Mouse (Mus musculus): Measurements from ENCODE around the gene A630001G21Rik. TPM values are rescaled to one million over a fixed set of nuclear protein-coding genes. Genes with fewer than 3 reads are reported as not detected.

A630001G21Rik gene
- polyA plus RNA-seq, 1 experiment = 2.5 TPM

DNA sequence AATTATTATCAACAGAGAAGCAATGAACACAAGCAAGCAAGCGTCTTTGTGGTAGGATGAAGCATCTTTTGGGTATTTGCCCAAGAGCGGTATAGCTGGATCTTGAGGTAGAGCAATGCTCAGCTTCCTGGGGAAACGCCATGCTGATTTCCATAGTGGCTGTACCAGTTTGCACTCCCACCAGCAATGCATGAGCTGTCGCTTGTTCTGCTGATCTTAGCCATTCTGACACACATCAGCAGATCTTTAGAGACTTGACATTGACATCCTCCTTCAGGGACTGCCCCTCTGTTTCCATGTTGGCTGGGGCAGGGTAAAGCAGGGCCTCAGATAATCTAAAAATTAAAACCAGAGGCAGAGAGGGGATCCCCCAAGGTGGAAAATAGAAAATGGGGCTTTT is 16.8 kb downstream of the A630001G21Rik start:
- WGBS = 86% methylated on average over 4 of the region's 4 CpGs
- DNase-seq = no peak
- TF ChIP-seq POLR2A (IDR thresholded peaks at IDR 0.05; ENCODE audit: low read depth, low read length) = no peak

DNA sequence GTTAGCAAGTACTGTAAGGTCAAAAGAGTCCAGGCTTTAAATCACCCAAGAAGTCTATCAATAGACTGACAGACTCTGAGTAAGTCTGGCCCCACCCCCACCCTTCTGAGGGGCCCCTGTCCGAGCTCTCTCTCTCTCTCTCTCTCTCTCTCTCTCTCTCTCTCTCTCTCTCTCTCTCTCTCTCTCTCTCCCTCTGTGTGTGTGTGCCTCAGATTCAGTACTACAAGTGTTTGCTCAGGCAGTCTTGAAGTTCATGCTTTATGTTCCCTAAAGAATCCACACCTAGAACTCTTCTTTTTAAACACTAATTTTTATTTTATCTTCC is 19.5 kb downstream of the A630001G21Rik start:
- no peaks in the 10 kb centered on the region for H3K36me3 ChIP-seq (ENCODE audit: control insufficient read depth, insufficient read depth, low read length)
- H3K4me3 ChIP-seq (ENCODE audit: insufficient read depth, low read depth, low read length) = no peak overlapping the region
- H3K27ac ChIP-seq (ENCODE audit: insufficient read depth, low read depth, low read length) = no peak overlapping the region
- 33% methylated on average over 1 of the region's 1 CpGs for WGBS
- DNase-seq = no peak
- no peaks in the 10 kb centered on the region for H3K27me3 ChIP-seq (replicated peaks; ENCODE audit: control insufficient read depth, insufficient read depth, low read length)
- TF ChIP-seq CTCF (conservative IDR thresholded peaks at IDR 0.05; ENCODE audit: insufficient read depth, insufficient read length, low read depth, low read length) = no peak
- no peak for TF ChIP-seq POLR2A (IDR thresholded peaks at IDR 0.05; ENCODE audit: low read depth, low read length)
- no peaks in the 10 kb centered on the region for H3K4me1 ChIP-seq (ENCODE audit: control insufficient read depth, insufficient read depth, low read length)

More for the DNA sequence above, 16.8 kb downstream of the A630001G21Rik start:
- Histone ChIP-seq H3K27me3 (replicated peaks; ENCODE audit: control insufficient read depth, insufficient read depth, low read length) (no peaks in the 10 kb centered on the region), H3K27ac (ENCODE audit: insufficient read depth, low read depth, low read length) (no peak overlapping the region), H3K4me1 (ENCODE audit: control insufficient read depth, insufficient read depth, low read length) (no peaks in the 10 kb centered on the region), H3K36me3 (ENCODE audit: control insufficient read depth, insufficient read depth, low read length) (no peaks in the 10 kb centered on the region), H3K4me3 (ENCODE audit: insufficient read depth, low read depth, low read length) (no peak overlapping the region)

GRCm38 (mm10) chr1:85758231-85758968 is 20.0 kb downstream of the A630001G21Rik start:
- TF ChIP-seq POLR2A (IDR thresholded peaks at IDR 0.05; ENCODE audit: low read depth, low read length) (no peak), CTCF (conservative IDR thresholded peaks at IDR 0.05; ENCODE audit: insufficient read depth, insufficient read length, low read depth, low read length) (no peak)
- no peak for DNase-seq
- no peaks in the 10 kb centered on the region for H3K4me1 ChIP-seq (ENCODE audit: control insufficient read depth, insufficient read depth, low read length)
- no peak overlapping the region for H3K27ac ChIP-seq (ENCODE audit: insufficient read depth, low read depth, low read length)
- 27% methylated on average over 14 of the region's 14 CpGs for WGBS
- no peak overlapping the region for H3K4me3 ChIP-seq (ENCODE audit: insufficient read depth, low read depth, low read length)
- H3K36me3 ChIP-seq (ENCODE audit: control insufficient read depth, insufficient read depth, low read length) = no peaks in the 10 kb centered on the region
- no peaks in the 10 kb centered on the region for H3K27me3 ChIP-seq (replicated peaks; ENCODE audit: control insufficient read depth, insufficient read depth, low read length)

DNA sequence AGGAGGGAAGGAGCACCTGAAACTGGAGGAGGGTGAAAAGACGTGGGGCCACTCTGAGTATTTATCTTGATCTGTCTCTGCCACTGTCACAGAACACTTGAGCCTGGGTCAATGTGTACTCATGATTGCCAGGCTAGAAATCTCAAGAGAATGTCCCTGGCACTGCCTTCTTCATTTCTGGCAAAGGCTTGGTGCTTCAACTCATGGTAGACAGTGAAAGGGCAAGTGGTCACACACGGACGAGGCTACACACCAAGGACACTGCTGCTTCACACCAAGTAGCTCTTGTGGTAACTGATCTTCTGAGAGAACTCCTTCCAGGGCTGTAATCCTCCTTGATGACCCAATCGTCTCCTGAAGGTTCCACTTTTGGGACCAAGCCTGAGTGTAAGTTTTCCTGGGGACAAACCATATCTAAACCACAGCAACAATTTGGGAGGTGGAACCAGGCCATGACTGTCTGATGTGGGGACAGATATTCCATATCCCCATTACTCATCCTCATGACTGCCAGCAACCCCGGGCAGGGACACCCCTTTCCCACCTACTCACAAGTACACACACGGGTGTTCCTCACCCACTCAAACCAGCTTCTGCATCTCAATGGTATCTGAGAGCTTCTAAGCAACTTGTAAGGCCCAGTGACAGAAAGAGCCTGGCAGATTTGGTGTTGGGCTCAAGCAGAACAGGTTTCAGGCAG is 20.8 kb downstream of the A630001G21Rik start:
- TF ChIP-seq CTCF (conservative IDR thresholded peaks at IDR 0.05; ENCODE audit: insufficient read depth, insufficient read length, low read depth, low read length) (no peak), POLR2A (IDR thresholded peaks at IDR 0.05; ENCODE audit: low read depth, low read length) (no peak)
- no peaks in the 10 kb centered on the region for H3K4me1 ChIP-seq (ENCODE audit: control insufficient read depth, insufficient read depth, low read length)
- DNase-seq = no peak

GRCm38 (mm10) chr1:85751932-85752680 is 26.3 kb downstream of the A630001G21Rik start:
- DNase-seq = no peak
- Histone ChIP-seq H3K27me3 (replicated peaks; ENCODE audit: control insufficient read depth, insufficient read depth, low read length) (no peaks in the 10 kb centered on the region), H3K36me3 (ENCODE audit: control insufficient read depth, insufficient read depth, low read length) (no peaks in the 10 kb centered on the region), H3K4me3 (ENCODE audit: insufficient read depth, low read depth, low read length) (no peak overlapping the region), H3K27ac (ENCODE audit: insufficient read depth, low read depth, low read length) (no peak overlapping the region), H3K4me1 (ENCODE audit: control insufficient read depth, insufficient read depth, low read length) (no peaks in the 10 kb centered on the region)
- WGBS = 83% methylated on average over 11 of the region's 11 CpGs
- TF ChIP-seq POLR2A (IDR thresholded peaks at IDR 0.05; ENCODE audit: low read depth, low read length) (no peak), CTCF (conservative IDR thresholded peaks at IDR 0.05; ENCODE audit: insufficient read depth, insufficient read length, low read depth, low read length) (no peak)

More for the DNA sequence above, 20.8 kb downstream of the A630001G21Rik start:
- Histone ChIP-seq H3K36me3 (ENCODE audit: control insufficient read depth, insufficient read depth, low read length) (no peaks in the 10 kb centered on the region), H3K27ac (ENCODE audit: insufficient read depth, low read depth, low read length) (no peak overlapping the region), H3K4me3 (ENCODE audit: insufficient read depth, low read depth, low read length) (no peak overlapping the region), H3K27me3 (replicated peaks; ENCODE audit: control insufficient read depth, insufficient read depth, low read length) (no peaks in the 10 kb centered on the region)
- 71% methylated on average over 6 of the region's 6 CpGs for WGBS

GRCm38 (mm10) chr1:85751494-85751893 is 26.9 kb downstream of the A630001G21Rik start:
- 43% methylated on average over 6 of the region's 6 CpGs for WGBS
- Histone ChIP-seq H3K36me3 (ENCODE audit: control insufficient read depth, insufficient read depth, low read length) (no peaks in the 10 kb centered on the region), H3K4me3 (ENCODE audit: insufficient read depth, low read depth, low read length) (no peak overlapping the region), H3K27ac (ENCODE audit: insufficient read depth, low read depth, low read length) (no peak overlapping the region), H3K27me3 (replicated peaks; ENCODE audit: control insufficient read depth, insufficient read depth, low read length) (no peaks in the 10 kb centered on the region), H3K4me1 (ENCODE audit: control insufficient read depth, insufficient read depth, low read length) (no peaks in the 10 kb centered on the region)
- TF ChIP-seq POLR2A (IDR thresholded peaks at IDR 0.05; ENCODE audit: low read depth, low read length) (no peak), CTCF (conservative IDR thresholded peaks at IDR 0.05; ENCODE audit: insufficient read depth, insufficient read length, low read depth, low read length) (no peak)
- peak; percentile 27 for DNase-seq

DNA sequence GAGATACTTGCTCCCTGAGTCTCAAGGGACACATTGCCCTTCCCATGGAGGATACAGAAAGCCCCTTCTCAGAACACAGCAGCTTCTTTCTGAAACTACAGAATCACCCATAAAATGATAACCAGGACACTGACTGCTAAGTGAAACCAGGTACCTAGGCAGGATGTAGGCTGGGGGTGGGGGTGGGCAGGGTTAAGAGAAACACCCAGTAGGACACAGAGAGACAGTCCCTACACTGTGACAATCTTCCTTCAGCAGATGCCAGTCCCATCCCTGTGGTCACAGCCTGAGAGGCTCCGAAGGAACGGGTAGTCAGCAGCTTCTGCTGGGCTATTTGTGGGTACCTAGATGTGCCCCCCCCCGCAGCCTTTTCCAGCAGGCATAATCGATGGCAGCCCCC is 27.8 kb downstream of the A630001G21Rik start:
- Histone ChIP-seq H3K4me3 (ENCODE audit: insufficient read depth, low read depth, low read length) (no peak overlapping the region), H3K27me3 (replicated peaks; ENCODE audit: control insufficient read depth, insufficient read depth, low read length) (no peaks in the 10 kb centered on the region), H3K27ac (ENCODE audit: insufficient read depth, low read depth, low read length) (no peak overlapping the region), H3K4me1 (ENCODE audit: control insufficient read depth, insufficient read depth, low read length) (no peaks in the 10 kb centered on the region), H3K36me3 (ENCODE audit: control insufficient read depth, insufficient read depth, low read length) (no peaks in the 10 kb centered on the region)
- DNase-seq = no peak
- TF ChIP-seq POLR2A (IDR thresholded peaks at IDR 0.05; ENCODE audit: low read depth, low read length) = no peak
- TF ChIP-seq CTCF (conservative IDR thresholded peaks at IDR 0.05; ENCODE audit: insufficient read depth, insufficient read length, low read depth, low read length) = no peak
- WGBS = 83% methylated on average over 4 of the region's 4 CpGs

All from kidney, adult 2 months (tissue).